Mouse (Mus musculus): ENCODE results near the gene Cep112. TPM values are rescaled to one million over a fixed set of nuclear protein-coding genes. Genes with fewer than 3 reads are reported as not detected.

Cep112 gene
- total RNA-seq, 4 experiments from 2014 or later = 20.9 to 24.8 (median 24.1) TPM

DNA sequence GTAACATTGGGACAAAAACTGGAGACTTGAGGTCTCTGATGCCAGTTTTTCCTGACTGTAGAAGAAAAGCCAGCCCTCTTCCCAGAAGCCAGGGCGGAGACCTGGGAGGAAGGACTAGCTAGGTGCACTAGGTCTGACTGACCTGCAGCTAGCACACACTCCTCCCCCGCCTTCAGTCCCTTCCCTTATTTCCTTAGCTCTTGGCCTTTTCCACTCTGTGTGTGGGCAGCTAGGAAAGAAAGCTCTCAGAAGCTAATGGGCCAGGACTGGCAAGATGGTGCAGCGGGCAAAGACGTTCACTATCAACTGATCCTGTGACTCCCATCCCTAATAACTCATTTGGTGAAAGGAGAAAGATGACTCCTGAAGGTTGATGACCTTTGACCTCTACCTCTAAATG is 477.3 kb downstream of the Cep112 start:
- DNase-seq (ENCODE audit: low spot score in 2 of 2) = no peak

DNA sequence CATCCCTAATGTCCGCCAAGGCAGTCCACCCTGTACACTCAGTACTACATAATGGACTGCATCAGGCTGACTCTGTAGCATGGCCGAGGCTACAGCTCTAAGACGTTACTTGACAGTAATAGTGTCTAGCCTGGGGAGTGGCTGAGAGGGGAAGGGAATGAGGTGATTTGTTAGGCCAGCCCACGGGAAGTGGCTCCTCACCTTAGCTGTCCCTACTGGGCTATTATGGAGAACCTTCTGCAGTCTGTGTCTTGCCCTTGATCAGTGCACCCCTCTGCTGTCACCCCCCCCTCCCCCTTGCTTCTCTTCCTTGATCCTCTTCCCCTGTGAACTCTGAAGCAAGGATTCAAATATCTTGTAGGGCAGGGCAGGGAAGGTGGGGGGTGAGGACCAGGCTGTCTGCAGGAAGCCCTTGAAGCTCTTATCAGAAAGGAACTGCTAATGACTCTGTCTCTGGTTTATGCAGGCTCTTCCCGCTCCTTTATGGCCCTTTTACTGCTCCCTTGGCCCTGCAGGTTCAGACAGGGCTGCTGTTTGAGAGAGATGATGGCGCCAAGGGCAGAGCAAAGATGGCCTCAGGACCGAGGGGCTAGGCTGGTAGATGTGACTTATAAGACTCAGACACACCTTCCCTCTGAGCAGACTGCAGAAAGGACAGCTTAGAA is 481.7 kb downstream of the Cep112 start:
- no peak for DNase-seq (ENCODE audit: low spot score in 2 of 2)

- DNase-seq (ENCODE audit: low spot score in 2 of 2) = no peak
Observed at GRCm38 (mm10) chr11:108909396-108910195, 484.6 kb downstream of the Cep112 start.

Other genes with a start within 250 kb of the Cep112 start
- under 1 TPM; 0.54 to 0.94 (median 0.86) TPM for gene Apoh, start 81.8 kb upstream of the Cep112 start, total RNA-seq (2022)
- gene Prkca, start 81.3 kb upstream of the Cep112 start, total RNA-seq (2022) = 100 to 1,000 TPM; 201 to 232 (median 220) TPM

Data from layer of hippocampus, adult 8-10 months (tissue).